Mouse (Mus musculus) small intestine, adult 2 months (tissue): ENCODE results near the gene Rapgef4.

Experiments used
- CTCF ChIP-seq: fragments of 200-500 bp; IDR thresholded peaks from 2 replicates; pipeline ENCODE4 v1.5.1; 2012; ENCODE audit warnings: low read depth, mild to moderate bottlenecking, control low read depth, inconsistent platforms, low read length, moderate library complexity, mixed read lengths; ENCODE audit not compliant: insufficient replicate concordance, insufficient read length; ENCODE audit errors: extremely low read depth
- POLR2A ChIP-seq: fragments of 200-500 bp; IDR thresholded peaks from 2 replicates; pipeline ENCODE4 v1.6.1; 2012; ENCODE audit warnings: low read depth, mild to moderate bottlenecking, control low read depth, inconsistent platforms, low read length, moderate library complexity

DNA sequence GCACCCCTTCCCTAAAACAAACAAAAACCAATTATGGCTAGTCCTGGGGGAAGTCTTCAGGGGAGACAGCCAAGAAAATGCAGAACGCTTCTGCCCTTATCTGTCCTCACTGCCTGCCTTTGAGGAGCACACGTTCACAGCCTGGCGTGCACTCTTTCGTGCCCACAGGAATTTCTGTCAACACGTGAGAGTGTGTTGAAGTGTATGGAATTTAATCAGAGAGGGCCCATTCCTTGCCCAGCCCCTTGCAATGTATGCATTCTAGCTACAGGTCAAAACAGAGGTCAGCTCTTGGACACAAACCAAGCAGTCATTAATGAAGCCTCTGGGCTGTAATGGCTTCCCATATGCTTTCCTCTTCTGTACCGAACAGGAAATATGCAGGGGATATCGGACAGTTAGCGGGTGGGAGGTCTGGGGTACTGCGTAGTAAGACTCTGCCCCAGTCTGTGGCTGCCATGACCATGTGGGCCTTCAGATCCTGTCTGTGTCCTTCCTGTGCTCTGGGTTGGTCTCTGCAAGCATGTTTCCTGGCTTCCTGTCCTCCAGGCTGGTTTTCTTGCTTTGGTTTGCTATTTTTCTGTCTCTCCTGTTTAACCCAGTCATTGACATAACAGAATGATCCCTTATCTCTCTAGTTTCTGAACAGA is 188.5 kb downstream of the Rapgef4 start:
- TF ChIP-seq CTCF (no peak), POLR2A (no peak)
